Mouse (Mus musculus): ENCODE measurements around the gene Mprip. TPM values are rescaled to one million over a fixed set of nuclear protein-coding genes. Genes with fewer than 3 reads are reported as not detected.
"Not testable (repeated sequence)": the region's sequence is repeated elsewhere in the genome, so short reads cannot be mapped to it uniquely, and the experiment has no call there.

Gene Mprip
- total RNA-seq, 2 experiments from 2014 or later: 23.7 to 58.6 TPM

GRCm38 (mm10) chr11:59707481-59707880 lies 46.4 kb downstream of the Mprip start:
- no peak for ATAC-seq (ENCODE audit: poor library complexity, severe bottlenecking)

DNA sequence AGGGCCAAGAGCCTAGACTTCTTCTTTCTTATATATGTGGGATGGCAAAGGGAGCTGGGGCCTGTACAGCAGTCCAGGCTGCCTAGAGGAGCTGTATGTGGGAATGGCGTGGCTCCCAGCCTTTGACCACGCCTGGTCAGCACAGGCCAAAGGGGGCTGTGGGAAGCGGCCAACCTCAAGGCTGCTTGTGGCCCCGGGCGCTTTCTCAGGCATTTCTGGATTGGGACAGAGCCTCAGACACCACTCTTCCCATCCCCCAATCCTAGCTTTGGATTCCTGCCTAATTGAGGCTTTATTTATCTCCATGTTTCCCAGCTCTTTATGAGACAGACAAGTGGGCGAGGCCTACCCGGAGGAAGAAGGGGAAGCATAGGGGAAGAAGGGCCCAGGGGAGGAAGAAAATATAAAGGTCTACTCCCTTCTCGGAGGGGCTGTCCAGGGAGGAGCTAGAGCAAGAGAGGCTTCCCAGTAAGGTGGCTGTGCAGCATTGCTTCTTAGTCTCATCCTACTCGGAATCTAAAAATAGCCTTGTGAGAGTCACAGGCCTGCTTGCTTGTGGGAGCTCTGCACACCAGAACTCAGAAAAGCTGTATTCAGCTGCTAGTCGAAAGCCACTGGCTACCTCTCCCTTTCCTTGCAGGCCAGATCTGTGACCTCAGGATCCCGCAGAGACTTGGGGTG lies 47.0 kb downstream of the Mprip start:
- no peak for ATAC-seq (ENCODE audit: poor library complexity, severe bottlenecking)

- ATAC-seq (ENCODE audit: poor library complexity, severe bottlenecking): no peak
Observed at GRCm38 (mm10) chr11:59715424-59715840, 54.3 kb downstream of the Mprip start.

DNA sequence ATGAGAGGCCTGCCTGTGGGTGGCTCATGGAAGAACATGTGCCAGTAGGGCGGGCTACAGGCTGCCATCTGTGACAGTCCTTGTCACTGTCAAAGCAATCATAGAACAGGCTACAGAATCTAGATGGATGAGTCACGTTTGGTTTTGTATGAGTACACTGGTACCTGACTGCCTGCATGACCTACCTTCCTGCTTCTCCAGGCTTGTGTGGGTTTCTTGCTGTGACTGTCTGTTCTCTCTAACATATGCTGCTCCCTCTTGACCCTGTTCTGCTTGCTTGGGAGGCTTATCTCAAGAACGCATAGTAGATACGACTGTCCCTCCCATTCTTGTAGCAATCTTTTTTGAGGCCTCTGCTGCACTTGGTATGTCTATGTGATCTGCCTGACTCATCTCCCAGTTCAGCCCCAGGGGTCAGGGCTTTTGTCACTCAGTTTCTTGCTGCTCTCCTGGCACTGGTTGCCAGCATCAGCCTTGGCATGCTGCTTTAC lies 56.7 kb downstream of the Mprip start:
- no peak for ATAC-seq (ENCODE audit: poor library complexity, severe bottlenecking)

DNA sequence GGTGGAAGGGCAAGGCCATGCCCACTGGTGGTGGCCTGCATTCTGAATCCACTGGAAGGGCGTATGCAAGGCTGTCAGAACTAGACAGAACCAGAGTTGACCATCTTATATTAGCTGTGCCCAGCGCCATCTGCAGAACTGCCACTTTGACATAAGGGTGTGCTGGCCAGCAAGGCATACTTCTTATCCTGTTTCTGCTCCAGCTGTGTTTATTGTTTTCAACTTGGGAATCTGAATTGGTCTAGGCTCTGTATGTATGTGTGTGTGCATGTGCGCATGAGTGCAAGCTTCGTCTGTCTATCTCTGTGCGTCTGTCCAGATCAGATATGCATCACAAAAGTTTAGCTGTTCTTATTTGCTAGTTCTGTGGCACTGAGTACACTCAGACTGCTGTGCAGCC lies 58.1 kb downstream of the Mprip start:
- no peak for ATAC-seq (ENCODE audit: poor library complexity, severe bottlenecking)

- no peak for ATAC-seq (ENCODE audit: poor library complexity, severe bottlenecking)
Observed at GRCm38 (mm10) chr11:59721385-59721784, 60.3 kb downstream of the Mprip start.

- no peak for ATAC-seq (ENCODE audit: poor library complexity, severe bottlenecking)
Observed at GRCm38 (mm10) chr11:59727204-59727603, 66.1 kb downstream of the Mprip start.

GRCm38 (mm10) chr11:59731821-59732220 lies 70.7 kb downstream of the Mprip start:
- ATAC-seq (ENCODE audit: poor library complexity, severe bottlenecking): no peak

- peak; percentile 81 for ATAC-seq (ENCODE audit: poor library complexity, severe bottlenecking)
Observed at GRCm38 (mm10) chr11:59732407-59733066, 71.4 kb downstream of the Mprip start.

- not testable (repeated sequence) for ATAC-seq (ENCODE audit: poor library complexity, severe bottlenecking)
Observed at GRCm38 (mm10) chr11:59733600-59733999, 72.5 kb downstream of the Mprip start.

DNA sequence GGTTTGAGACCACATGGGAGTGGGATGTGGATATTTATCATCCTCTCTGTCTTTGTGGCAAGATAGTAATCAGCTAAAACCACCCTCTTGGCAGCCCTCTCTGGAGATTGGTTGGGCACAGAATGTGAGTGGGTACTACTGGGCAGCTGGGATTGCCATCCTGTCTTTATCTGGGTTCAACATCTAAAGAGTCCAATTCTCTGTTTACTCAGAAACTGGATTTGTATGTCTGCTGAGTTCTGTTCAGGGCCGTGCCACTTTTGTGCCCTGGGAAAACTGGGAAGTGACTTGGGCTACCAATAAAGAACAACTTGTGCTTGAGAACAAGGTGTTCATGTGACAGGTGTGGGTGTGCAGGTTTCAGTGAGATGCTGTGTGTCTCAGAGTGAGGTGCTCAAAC lies 73.2 kb downstream of the Mprip start:
- no peak for ATAC-seq (ENCODE audit: poor library complexity, severe bottlenecking)

GRCm38 (mm10) chr11:59735938-59736337 lies 74.8 kb downstream of the Mprip start:
- not testable (repeated sequence) for ATAC-seq (ENCODE audit: poor library complexity, severe bottlenecking)

DNA sequence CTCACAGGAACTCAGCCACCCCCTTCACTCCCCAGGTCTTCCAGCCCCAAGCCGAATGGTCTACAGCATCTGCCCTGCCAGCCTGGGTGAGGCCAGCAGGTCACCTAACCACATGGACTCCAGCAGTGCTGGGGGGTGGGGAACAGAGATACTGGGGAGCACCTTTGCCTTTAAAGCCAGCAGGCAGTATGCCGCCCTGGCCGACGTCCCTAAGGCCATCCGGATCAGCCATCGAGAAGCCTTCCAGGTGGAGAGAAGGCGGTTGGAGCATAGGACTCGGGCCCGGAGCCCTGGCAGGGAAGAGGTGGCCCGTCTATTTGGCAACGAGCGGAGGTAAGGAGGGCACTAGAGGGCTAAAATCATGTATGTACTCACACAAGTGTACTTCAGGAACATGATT lies 76.1 kb downstream of the Mprip start:
- no peak for ATAC-seq (ENCODE audit: poor library complexity, severe bottlenecking)

GRCm38 (mm10) chr11:59739996-59740395 lies 78.9 kb downstream of the Mprip start:
- peak; percentile 76 for ATAC-seq (ENCODE audit: poor library complexity, severe bottlenecking)

DNA sequence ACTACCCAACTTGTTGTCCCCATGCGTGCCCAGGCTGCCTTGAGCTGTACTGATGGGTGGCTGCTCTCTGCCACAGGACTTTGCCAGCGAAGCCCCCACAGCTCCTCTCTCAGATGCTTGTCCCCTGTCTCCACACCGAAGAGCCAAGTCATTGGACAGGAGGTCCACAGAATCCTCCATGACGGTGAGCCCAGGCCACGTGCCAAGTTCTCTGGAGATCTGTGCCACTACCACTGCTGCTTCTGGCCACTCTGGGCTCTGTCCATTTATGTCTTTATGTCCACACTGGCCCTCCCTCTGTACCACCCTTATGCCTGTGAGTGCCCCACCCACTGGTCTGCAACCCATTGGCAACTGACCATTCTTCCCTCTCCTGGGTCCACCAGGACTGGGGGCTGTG lies 80.8 kb downstream of the Mprip start:
- ATAC-seq (ENCODE audit: poor library complexity, severe bottlenecking): no peak

DNA sequence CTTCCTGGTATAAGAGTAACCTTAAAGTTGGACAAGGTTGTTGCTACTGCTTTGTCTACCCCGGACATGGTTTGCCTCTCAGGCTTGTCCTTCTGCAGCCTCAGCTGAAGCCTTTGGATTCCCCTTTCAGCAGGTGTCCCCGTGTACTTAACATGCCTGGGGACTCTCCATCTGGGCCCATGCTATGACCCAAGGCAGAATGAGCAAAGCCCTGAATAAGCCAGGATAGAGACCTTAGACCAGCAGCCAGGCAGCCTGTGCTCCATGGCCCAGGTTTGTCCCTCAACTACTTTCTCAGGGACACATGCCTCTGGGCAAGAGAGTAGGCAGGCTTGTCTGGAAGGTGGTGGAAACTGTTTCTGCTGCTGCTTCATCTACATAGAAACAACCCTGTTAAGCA lies 82.2 kb downstream of the Mprip start:
- no peak for ATAC-seq (ENCODE audit: poor library complexity, severe bottlenecking)

DNA sequence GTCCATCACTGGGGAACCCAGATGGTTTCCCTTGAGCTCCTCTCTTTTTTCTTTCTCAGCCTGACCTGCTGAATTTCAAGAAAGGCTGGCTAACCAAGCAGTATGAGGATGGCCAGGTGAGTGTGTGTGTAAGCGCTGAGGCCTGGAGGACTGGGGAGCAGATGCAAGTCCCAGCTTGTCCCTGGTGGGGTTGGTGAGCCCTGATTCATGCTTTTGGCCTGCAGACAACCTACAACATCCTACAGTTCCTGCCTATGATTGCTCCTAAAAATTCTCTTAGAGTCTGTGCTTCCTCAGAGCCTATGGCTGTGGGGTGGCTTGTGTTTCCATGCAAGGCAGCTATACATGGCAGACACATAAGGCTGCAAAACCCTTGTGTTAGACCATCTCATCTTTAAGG lies 82.6 kb downstream of the Mprip start:
- ATAC-seq (ENCODE audit: poor library complexity, severe bottlenecking): no peak

GRCm38 (mm10) chr11:59744374-59744773 lies 83.3 kb downstream of the Mprip start:
- ATAC-seq (ENCODE audit: poor library complexity, severe bottlenecking): no peak

DNA sequence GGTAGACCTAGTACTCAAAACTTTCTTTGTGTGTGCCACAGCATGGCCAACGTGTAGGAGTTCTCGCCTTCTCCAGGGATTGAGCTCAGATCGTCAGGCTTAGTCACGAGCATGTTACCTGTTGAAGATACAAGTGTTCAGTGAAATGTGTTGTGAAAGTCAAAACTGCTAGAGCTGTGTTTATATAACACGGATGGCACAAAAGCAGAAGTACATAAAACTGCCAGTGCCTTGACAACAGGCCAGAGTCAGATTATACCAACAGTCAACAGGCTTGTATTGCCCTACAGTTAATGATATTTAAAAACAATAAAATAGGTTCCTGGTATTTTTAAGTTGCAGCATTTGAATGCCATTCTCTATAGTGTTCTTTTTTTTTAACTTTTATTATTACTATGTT lies 84.7 kb downstream of the Mprip start:
- no peak for ATAC-seq (ENCODE audit: poor library complexity, severe bottlenecking)

- peak; percentile 51; the same call in 1 of the 2 replicates for ATAC-seq (ENCODE audit: poor library complexity, severe bottlenecking)
Observed at GRCm38 (mm10) chr11:59746614-59747013, 85.5 kb downstream of the Mprip start.

DNA sequence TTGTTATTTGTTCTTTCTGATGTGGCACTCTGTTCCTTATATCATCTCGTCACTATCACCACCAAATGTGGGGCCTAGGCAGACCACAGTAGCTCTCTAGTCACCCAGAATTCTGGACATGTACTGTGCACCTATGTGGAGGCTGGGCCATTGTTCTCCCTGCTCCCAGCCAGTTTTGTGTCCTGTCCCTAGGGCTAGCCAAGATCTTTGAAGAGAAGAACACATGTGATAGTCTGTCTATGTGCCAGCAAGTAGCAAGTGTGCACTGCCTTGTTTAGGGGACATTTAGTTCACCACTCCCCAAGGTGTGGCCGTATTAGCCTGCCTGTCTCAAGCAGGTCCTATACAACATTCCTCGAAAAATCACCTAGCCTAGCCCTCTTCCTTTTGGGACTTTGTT lies 87.9 kb downstream of the Mprip start:
- ATAC-seq (ENCODE audit: poor library complexity, severe bottlenecking): no peak

GRCm38 (mm10) chr11:59754504-59754903 lies 93.4 kb downstream of the Mprip start:
- ATAC-seq (ENCODE audit: poor library complexity, severe bottlenecking): no peak
